Mouse (Mus musculus) kidney, adult 2 months (tissue): ENCODE measurements at regions not wholly inside any gene's neighbourhood (a gene's known extent, or its start where the extent isn't known, plus 50 kb on each side); places are given as distances from the start of the nearest gene placed in this dataset.

Source experiments
- DNase-seq: peaks from one replicate; pipeline ENCODE4 v3.0.0; 2021
- H3K27ac ChIP-seq: fragments of 200-500 bp; 2 replicates; pipeline ENCODE4 v1.5.1; 2012; ENCODE audit warnings: low read depth, low read length, control low read depth, inconsistent platforms; ENCODE audit not compliant: insufficient read depth
- H3K27me3 ChIP-seq: fragments of 200-500 bp; replicated peaks from 2 replicates; pipeline ENCODE4 v1.6.1; 2012; ENCODE audit warnings: mild to moderate bottlenecking, moderate library complexity, low read length, inconsistent platforms; ENCODE audit not compliant: control insufficient read depth, insufficient read depth
- H3K36me3 ChIP-seq: fragments of 200-500 bp; 2 replicates; pipeline ENCODE4 v1.6.1; 2012; ENCODE audit warnings: mild to moderate bottlenecking, moderate library complexity, low read length, inconsistent platforms; ENCODE audit not compliant: control insufficient read depth, insufficient read depth
- H3K4me1 ChIP-seq: fragments of 200-500 bp; 2 replicates; pipeline ENCODE4 v1.6.1; 2011; ENCODE audit warnings: low read length; ENCODE audit not compliant: control insufficient read depth, insufficient read depth
- H3K4me3 ChIP-seq: fragments of 200-500 bp; 2 replicates; pipeline ENCODE4 v1.5.1; 2011; ENCODE audit warnings: mild to moderate bottlenecking, low read depth, low read length, control low read depth; ENCODE audit not compliant: insufficient read depth
- CTCF ChIP-seq: fragments of 200-500 bp; conservative IDR thresholded peaks from 2 replicates; pipeline ENCODE4 v1.5.1; 2011; ENCODE audit warnings: low read depth, mild to moderate bottlenecking, control low read depth, low read length, moderate library complexity, mixed read lengths; ENCODE audit not compliant: insufficient read depth, insufficient read length
- POLR2A ChIP-seq: fragments of 200-500 bp; IDR thresholded peaks from one replicate; pipeline ENCODE4 v1.6.1; 2011; ENCODE audit warnings: low read depth, low read length, control low read depth
- WGBS: fragments of 180-500 bp; shearing (Covaris S2); methylation state at CpG from one replicate; pipeline ENCODE4 v1.1.7; 2018; 5-methylcytosine and 5-hydroxymethylcytosine counted together

DNA sequence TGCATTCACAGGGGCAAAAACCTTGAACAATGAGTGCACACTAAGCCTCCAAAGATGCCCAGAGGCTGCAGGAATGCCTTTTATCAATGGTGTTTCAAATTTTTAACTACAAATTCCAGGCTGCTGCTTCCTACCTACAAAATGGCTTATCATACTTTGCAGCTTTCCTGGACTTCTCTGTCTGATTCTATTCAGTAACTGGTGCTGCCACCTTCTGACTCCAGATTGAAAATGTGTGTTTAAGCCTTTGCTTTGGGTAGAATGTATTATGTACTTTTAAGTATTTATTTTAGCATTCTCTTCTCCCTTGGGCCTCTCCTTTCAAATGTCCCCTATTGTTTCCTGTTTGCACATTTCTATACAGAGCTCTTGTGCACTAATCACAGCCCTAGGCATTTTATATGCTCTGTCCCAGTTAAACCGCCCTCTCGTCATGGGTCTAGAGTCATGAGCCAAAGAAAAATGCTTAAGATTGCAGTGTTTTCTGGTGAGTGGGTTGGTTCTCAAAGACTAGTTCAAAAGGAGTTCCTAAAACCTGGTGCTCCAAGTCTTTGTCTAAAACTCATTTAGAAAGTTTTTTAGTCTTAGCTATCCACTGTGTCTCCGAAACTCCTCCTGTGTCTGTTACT is 472.3 kb upstream of the Dpp10 start:
- TF ChIP-seq CTCF (no peak), POLR2A (no peak)
- no peak overlapping the region for H3K27ac ChIP-seq

GRCm38 (mm10) chr1:124510492-124510891 is 465.1 kb upstream of the Dpp10 start:
- TF ChIP-seq POLR2A (no peak), CTCF (no peak)
- Histone ChIP-seq H3K4me3 (no peak overlapping the region), H3K27me3 (no peaks in the 10 kb centered on the region), H3K4me1 (no peaks in the 10 kb centered on the region), H3K36me3 (no peaks in the 10 kb centered on the region), H3K27ac (no peak overlapping the region)
- 90% methylated on average over 7 of the region's 7 CpGs for WGBS
- no peak for DNase-seq

More for the DNA sequence above, 472.3 kb upstream of the Dpp10 start:
- Histone ChIP-seq H3K4me3 (no peak overlapping the region), H3K4me1 (no peaks in the 10 kb centered on the region), H3K27me3 (no peaks in the 10 kb centered on the region), H3K36me3 (no peaks in the 10 kb centered on the region)
- WGBS: 85% methylated on average over 3 of the region's 3 CpGs
- DNase-seq: no peak

GRCm38 (mm10) chr1:124488456-124488855 is 443.1 kb upstream of the Dpp10 start:
- no peak overlapping the region for H3K4me3 ChIP-seq
- no peak for DNase-seq
- H3K27me3 ChIP-seq: no peaks in the 10 kb centered on the region
- no peaks in the 10 kb centered on the region for H3K4me1 ChIP-seq
- TF ChIP-seq CTCF (no peak), POLR2A (no peak)
- H3K36me3 ChIP-seq: no peaks in the 10 kb centered on the region
- no peak overlapping the region for H3K27ac ChIP-seq

GRCm38 (mm10) chr1:124487965-124488364 is 442.6 kb upstream of the Dpp10 start:
- no peak overlapping the region for H3K27ac ChIP-seq
- no peaks in the 10 kb centered on the region for H3K4me1 ChIP-seq
- no peaks in the 10 kb centered on the region for H3K27me3 ChIP-seq
- DNase-seq: no peak
- H3K4me3 ChIP-seq: no peak overlapping the region
- H3K36me3 ChIP-seq: no peaks in the 10 kb centered on the region
- TF ChIP-seq POLR2A: no peak
- no peak for TF ChIP-seq CTCF

GRCm38 (mm10) chr1:124450128-124450527 is 404.8 kb upstream of the Dpp10 start:
- Histone ChIP-seq H3K36me3 (no peaks in the 10 kb centered on the region), H3K4me1 (no peaks in the 10 kb centered on the region), H3K27me3 (no peaks in the 10 kb centered on the region), H3K4me3 (no peak overlapping the region), H3K27ac (no peak overlapping the region)
- WGBS: 38% methylated on average over 1 of the region's 1 CpGs
- no peak for TF ChIP-seq POLR2A
- no peak for TF ChIP-seq CTCF
- DNase-seq: peak; percentile 33

DNA sequence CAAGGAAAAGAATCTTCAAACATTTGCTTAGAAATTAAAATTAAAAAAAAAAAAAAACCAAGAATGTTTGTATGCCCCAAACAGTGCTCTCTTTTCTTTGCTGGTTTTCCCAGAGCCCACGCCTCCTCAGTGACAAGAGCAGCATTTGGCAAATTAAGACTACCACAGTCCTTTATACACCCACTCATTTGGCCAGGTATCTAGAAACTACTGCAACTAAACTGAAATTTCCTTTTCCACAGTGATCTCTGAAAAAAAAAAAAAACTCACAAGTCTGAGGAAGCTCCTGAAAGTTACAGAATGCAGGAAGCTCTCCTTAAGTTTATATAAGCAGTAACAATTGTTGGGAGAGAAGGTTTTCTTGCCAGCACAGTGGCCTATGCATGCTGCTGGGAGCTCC is 394.2 kb upstream of the Dpp10 start:
- Histone ChIP-seq H3K4me1 (no peaks in the 10 kb centered on the region), H3K4me3 (no peak overlapping the region), H3K27ac (no peak overlapping the region), H3K36me3 (no peaks in the 10 kb centered on the region), H3K27me3 (no peaks in the 10 kb centered on the region)
- no peak for DNase-seq
- WGBS: 88% methylated on average over 1 of the region's 1 CpGs
- TF ChIP-seq CTCF (no peak), POLR2A (no peak)

- no peak for TF ChIP-seq CTCF
- no peak for TF ChIP-seq POLR2A
- Histone ChIP-seq H3K27me3 (no peaks in the 10 kb centered on the region), H3K4me3 (no peak overlapping the region), H3K36me3 (no peaks in the 10 kb centered on the region), H3K27ac (no peak overlapping the region), H3K4me1 (no peaks in the 10 kb centered on the region)
- no peak for DNase-seq
Measured at GRCm38 (mm10) chr1:124435850-124436249, 390.5 kb upstream of the Dpp10 start.

DNA sequence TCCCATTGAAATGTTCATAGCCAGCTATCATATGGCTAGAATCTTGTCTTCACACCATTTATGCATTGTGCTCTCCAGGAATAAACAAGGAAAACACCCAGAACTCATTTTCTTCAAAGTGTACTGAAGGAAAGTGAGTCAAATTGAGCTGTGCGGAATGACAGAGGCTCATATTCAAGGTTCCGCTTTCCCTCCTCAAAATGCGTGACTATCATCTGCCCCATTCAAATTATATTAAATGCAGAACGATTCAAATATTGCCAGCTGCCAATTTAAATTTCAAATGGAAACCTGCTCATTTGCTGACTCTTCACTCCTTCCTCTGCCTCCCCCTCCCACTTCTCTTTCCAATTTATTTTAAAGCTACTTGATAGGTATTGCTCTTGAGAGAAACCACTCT is 384.2 kb upstream of the Dpp10 start:
- Histone ChIP-seq H3K27ac (no peak overlapping the region), H3K4me3 (no peak overlapping the region), H3K36me3 (no peaks in the 10 kb centered on the region), H3K27me3 (no peaks in the 10 kb centered on the region), H3K4me1 (no peaks in the 10 kb centered on the region)
- no peak for DNase-seq
- no peak for TF ChIP-seq CTCF
- no peak for TF ChIP-seq POLR2A
- WGBS: 90% methylated on average over 4 of the region's 4 CpGs
